Mouse (Mus musculus) lung, adult 2 months (tissue): Measurements from ENCODE around the gene Cyren.

Experiments used
- CTCF ChIP-seq: fragments of 200-500 bp; IDR thresholded peaks from 2 replicates; pipeline ENCODE4 v1.5.1; 2011; ENCODE audit warnings: mild to moderate bottlenecking, low read length, control low read depth; ENCODE audit not compliant: insufficient read depth
- POLR2A ChIP-seq: fragments of 200-500 bp; IDR thresholded peaks from 2 replicates; pipeline ENCODE4 v1.6.1; 2011; ENCODE audit warnings: low read depth, mild to moderate bottlenecking, control low read depth, low read length, borderline replicate concordance; ENCODE audit errors: extremely low read depth

- no peak for TF ChIP-seq CTCF
- no peak for TF ChIP-seq POLR2A
These were observed 1.1 kb downstream of the Cyren start for GRCm38 (mm10) chr6:34876835-34877156.
